Mouse (Mus musculus): ENCODE data around the gene Plb1. TPM values are rescaled to one million over a fixed set of nuclear protein-coding genes. Genes with fewer than 3 reads are reported as not detected.

The Plb1 gene
- 0.11 and 0.13 TPM in 2 replicates for polyA plus RNA-seq (2012; rRNA removed; ENCODE audit: low replicate concordance)

GRCm38 (mm10) chr5:32232474-32232873 lies at the start of gene Plb1:
Gene Plb1 (plus strand): TSS chr5:32232708.

Other genes starting within 250 kb of the Plb1 start
- gene Fosl2, start 96.9 kb upstream of the Plb1 start, polyA plus RNA-seq (2012; rRNA removed; ENCODE audit: low replicate concordance), result 32.5 and 40.0 TPM in 2 replicates
- gene Ppp1cb, start 226.1 kb downstream of the Plb1 start, polyA plus RNA-seq (2012; rRNA removed; ENCODE audit: low replicate concordance), result 2.2 and 2.5 TPM in 2 replicates

Measured in duodenum, adult 2 months (tissue).